Mouse (Mus musculus) liver, embryonic 13.5 days (tissue): Measurements from ENCODE around the gene Gm3526. TPM values are rescaled to one million over a fixed set of nuclear protein-coding genes. Genes with fewer than 3 reads are reported as not detected.
"Not testable (repeated sequence)": the region's sequence is repeated elsewhere in the genome, so short reads cannot be mapped to it uniquely, and the experiment has no call there.

Experiments used
- ATAC-seq: fragments of 200-750 bp; cut with Nextera tagmentation; 2 replicates; pipeline ENCODE4 v1.8.0; 2017; ENCODE audit warnings: low read depth, mild to moderate bottlenecking, moderate number of reproducible peaks, moderate library complexity
- DNase-seq: peaks from one replicate; pipeline ENCODE4 v3.0.0; 2022
- H3K27ac ChIP-seq: fragments of 300-500 bp; sonication (generic); 2 replicates; pipeline ENCODE4 v1.5.1; 2015; ENCODE audit warnings: moderate library complexity, mild to moderate bottlenecking, inconsistent platforms
- H3K27me3 ChIP-seq: fragments of 300-500 bp; sonication (generic); 2 replicates; pipeline ENCODE4 v1.6.1; 2015; ENCODE audit warnings: mild to moderate bottlenecking, inconsistent platforms
- H3K36me3 ChIP-seq: fragments of 300-500 bp; sonication (generic); 2 replicates; pipeline ENCODE4 v1.6.1; 2015; ENCODE audit warnings: mild to moderate bottlenecking, inconsistent platforms
- H3K4me1 ChIP-seq: fragments of 300-500 bp; sonication (generic); replicated peaks from 2 replicates; pipeline ENCODE4 v1.6.1; 2015; ENCODE audit warnings: inconsistent platforms
- H3K4me2 ChIP-seq: fragments of 300-500 bp; sonication (generic); 2 replicates; pipeline ENCODE4 v1.6.1; 2015; ENCODE audit warnings: inconsistent platforms, mild to moderate bottlenecking, moderate library complexity
- H3K4me3 ChIP-seq: fragments of 300-500 bp; sonication (generic); replicated peaks from 2 replicates; pipeline ENCODE4 v1.5.1; 2015; ENCODE audit warnings: mild to moderate bottlenecking, inconsistent platforms
- H3K9ac ChIP-seq: fragments of 300-500 bp; sonication (generic); 2 replicates; pipeline ENCODE4 v1.6.1; 2015; ENCODE audit warnings: mild to moderate bottlenecking, inconsistent platforms
- H3K9me3 ChIP-seq: fragments of 300-500 bp; sonication (generic); replicated peaks from 2 replicates; pipeline ENCODE4 v1.6.1; 2016; ENCODE audit warnings: inconsistent platforms
- WGBS: fragments of 180-500 bp; shearing (Covaris S2); methylation state at CpG from one replicate; pipeline ENCODE4 v1.1.7; 2015; ENCODE audit not compliant: insufficient replicate concordance; 5-methylcytosine and 5-hydroxymethylcytosine counted together
- polyA plus RNA-seq: library from polyadenylated mRNA; unstranded; fragments of >200 nt; fragmentation: Nextera tagmentation; extraction: Ambion mirVana; gene quantifications from 2 replicates; pipeline ENCODE4 v1.2.1, GENCODE M21; 2015

Gm3526 gene
- polyA plus RNA-seq = not detected in 2 replicates

DNA sequence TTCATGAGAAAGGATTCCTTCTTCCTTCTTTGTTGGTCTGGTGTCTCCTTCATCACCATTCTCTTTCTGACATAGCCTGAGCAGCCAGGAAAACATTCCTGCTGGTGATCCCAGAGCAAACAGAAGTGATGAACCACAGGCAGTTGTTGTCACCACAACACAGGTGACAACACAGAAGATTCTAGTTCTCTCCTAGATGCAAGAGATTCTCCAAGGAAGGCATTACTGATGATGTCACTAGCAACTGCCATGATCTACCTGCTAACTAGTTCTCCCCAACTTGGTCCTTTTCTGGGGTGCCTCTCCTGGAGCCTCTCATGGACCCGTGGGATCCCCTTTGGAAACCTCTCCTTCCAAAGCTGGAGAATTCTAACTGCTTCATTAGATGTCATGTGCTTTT, at the start of gene Gm3526:
Gene Gm3526 (minus strand): TSS at position 101 of the 400 bp plus-strand sequence.
- H3K27ac ChIP-seq, H3K27me3 ChIP-seq, ATAC-seq, H3K9ac ChIP-seq, H3K4me1 ChIP-seq, DNase-seq, H3K4me2 ChIP-seq, H3K9me3 ChIP-seq, H3K4me3 ChIP-seq, H3K36me3 ChIP-seq: not testable (repeated sequence)
- no CpG with 5 or more reads among the region's 1 CpGs for WGBS

Other genes with a start within 250 kb of the Gm3526 start
- not detected in 2 replicates for gene Gm3298, start 244.7 kb downstream of the Gm3526 start, polyA plus RNA-seq
- gene 4930555G01Rik, start 210.0 kb downstream of the Gm3526 start, polyA plus RNA-seq = not detected in 2 replicates
- not detected in 2 replicates for gene Gm8281, start 189.5 kb downstream of the Gm3526 start, polyA plus RNA-seq
- not detected in 2 replicates for gene Gm8279, start 129.1 kb downstream of the Gm3526 start, polyA plus RNA-seq
- not detected in 2 replicates for gene Gm3317, start 96.0 kb downstream of the Gm3526 start, polyA plus RNA-seq
- gene Gm8271, start 74.8 kb downstream of the Gm3526 start, polyA plus RNA-seq = not detected in 2 replicates
- gene Gm3542, start 74.3 kb upstream of the Gm3526 start, polyA plus RNA-seq = not detected in 2 replicates
- not detected in 2 replicates for gene Gm3500, start 128.5 kb upstream of the Gm3526 start, polyA plus RNA-seq
- not detected in 2 replicates for gene Gm3194, start 194.9 kb upstream of the Gm3526 start, polyA plus RNA-seq
- gene Gm8246, start 217.2 kb upstream of the Gm3526 start, polyA plus RNA-seq = not detected in 2 replicates
- gene Gm3187, start 223.6 kb upstream of the Gm3526 start, polyA plus RNA-seq = not detected in 2 replicates
- gene Gm3488, start 241.1 kb upstream of the Gm3526 start, polyA plus RNA-seq = 0.06 TPM in 1 of 2 replicates, not detected in the other